Mouse (Mus musculus) lung, postnatal 14 days (tissue): ENCODE results near the gene Ccr5.
"Not testable (repeated sequence)": the region's sequence is repeated elsewhere in the genome, so short reads cannot be mapped to it uniquely, and the experiment has no call there.

Experiments
- DNase-seq: peaks from one replicate; pipeline ENCODE4 v3.0.0; 2021

Gene Ccr5

GRCm38 (mm10) chr9:124121387-124122184 is at the start of gene Ccr5:
TSS of gene Ccr5 (plus strand) at chr9:124121543.
- DNase-seq, result no peak

DNA sequence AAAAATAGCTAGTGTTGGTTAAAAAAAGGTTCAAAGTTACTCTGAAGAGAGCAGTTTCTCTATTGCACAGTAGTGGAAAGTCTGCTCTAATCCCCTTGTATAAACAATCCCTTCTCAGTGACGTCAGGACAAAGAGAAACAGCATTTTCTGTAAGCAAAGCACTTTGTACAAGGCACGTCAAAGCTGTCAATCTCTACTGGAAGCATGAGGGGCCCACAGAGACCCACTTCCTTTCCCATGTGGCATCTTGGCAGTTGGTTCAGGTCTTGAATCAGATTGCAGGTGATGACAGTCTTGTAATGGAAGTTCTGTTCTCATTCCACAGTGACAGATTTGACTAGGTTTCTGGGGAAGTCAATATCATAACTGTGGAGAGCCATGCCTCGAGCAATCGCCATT is 41.5 kb upstream of the Ccr5 start:
- DNase-seq, result no peak

GRCm38 (mm10) chr9:124080471-124080870 is 40.9 kb upstream of the Ccr5 start:
- DNase-seq, result not testable (repeated sequence)

GRCm38 (mm10) chr9:124090441-124090840 is 30.9 kb upstream of the Ccr5 start:
- DNase-seq, result no peak

DNA sequence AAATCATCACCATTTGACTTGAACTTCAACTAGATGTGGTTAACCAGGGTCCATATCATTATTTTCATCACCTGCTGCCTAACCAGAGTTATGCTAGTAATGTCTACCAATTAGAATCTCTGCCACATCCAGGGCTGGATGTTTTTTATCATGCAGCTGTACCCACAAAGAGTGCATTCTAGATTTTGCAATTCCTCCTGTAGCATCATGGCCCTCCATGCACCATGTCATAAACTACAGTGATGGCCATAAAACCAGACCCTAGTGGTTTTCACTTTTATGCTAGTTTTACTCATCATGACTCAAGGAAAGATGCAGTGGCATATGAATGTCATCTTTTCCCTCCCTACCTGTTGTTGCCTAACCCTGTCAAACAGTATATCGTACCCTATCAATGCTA is 22.2 kb upstream of the Ccr5 start:
- DNase-seq, result no peak

DNA sequence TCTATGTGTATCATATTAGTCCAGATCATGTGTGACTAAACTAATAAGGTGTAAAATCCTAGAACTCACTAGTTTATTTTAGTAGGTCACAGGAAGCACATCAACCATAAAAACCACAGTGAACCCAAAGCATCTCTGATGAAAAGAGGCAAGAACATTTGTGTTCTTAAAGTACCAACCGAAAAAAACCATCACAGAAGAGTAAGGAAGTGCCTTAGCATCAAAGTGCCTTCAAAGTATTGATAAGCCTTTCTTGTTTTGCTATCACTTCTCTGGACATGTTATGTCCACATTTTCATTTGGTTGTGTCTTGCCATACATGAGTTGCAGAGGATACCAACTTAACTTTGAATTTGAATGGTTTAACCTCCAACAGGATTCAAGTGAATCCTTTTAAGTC is 21.0 kb upstream of the Ccr5 start:
- no peak for DNase-seq

DNA sequence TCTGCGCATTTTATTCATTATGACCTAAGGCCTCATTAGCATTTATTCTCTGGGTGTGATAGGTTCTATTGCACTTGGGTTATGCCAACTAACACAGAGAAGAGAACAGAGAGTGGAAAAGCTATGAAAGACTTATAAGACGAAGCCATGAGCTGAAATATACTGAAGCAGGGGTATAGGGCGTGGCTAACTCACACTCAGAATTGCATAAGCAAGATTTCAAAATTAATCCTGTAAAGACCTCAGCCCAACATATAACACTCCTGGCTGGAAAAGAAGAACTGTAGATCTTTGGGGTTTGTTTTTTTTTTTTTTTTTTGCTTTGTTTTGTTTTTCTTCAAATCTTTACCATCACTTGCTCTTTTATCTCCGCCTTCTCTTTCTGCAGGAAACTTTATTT is 19.6 kb upstream of the Ccr5 start, which contains the start of gene Ccr2:
Gene Ccr2 (plus strand): TSS at position 228 of the 400 bp plus-strand sequence.
- no peak for DNase-seq

DNA sequence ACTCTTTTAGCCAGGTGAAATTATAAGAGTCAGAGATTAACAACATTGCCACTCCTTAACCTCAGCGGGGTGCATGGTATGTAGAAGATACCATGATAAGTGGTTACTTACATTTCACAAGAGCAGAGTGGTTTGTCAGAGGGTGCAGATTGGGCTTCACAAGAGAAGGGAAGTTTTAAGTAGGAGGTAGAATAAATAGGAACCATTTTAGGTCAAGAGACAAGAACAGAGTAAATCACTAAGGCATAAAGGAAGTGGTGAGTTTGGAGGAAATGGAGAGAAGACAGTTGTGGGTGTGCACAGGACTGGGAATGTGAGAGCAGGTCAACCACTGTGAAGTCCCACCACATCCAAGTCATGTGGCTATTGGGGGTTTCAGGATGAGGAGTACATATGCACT is 18.1 kb upstream of the Ccr5 start:
- DNase-seq, result no peak

GRCm38 (mm10) chr9:124105196-124105595 is 16.1 kb upstream of the Ccr5 start:
- no peak for DNase-seq

- no peak for DNase-seq
Observed at GRCm38 (mm10) chr9:124107232-124107631, 14.1 kb upstream of the Ccr5 start.

GRCm38 (mm10) chr9:124108356-124109127 is 12.8 kb upstream of the Ccr5 start:
- no peak for DNase-seq

DNA sequence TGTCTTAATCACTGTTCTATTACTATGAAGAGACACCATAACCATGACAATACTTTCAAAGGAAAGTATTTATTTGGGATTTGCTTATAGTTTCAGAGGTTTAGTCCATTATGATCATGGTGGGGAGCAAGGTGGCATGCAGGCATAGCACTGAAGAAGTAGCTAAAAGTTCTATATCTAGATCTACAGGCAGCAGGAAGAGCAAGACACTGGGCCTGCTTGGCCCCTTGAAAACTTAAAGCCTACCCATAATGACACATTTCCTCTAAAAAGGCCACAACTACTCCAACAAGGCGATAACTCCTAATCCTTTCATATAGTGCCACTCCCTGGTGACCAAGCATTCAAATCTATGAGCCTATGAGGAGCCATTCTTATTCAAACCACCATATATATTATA is 9.3 kb upstream of the Ccr5 start:
- DNase-seq, result no peak

GRCm38 (mm10) chr9:124112591-124113239 is 8.6 kb upstream of the Ccr5 start:
- no peak for DNase-seq

GRCm38 (mm10) chr9:124113777-124114176 is 7.6 kb upstream of the Ccr5 start:
- no peak for DNase-seq

GRCm38 (mm10) chr9:124118489-124118888 is 2.9 kb upstream of the Ccr5 start:
- peak; percentile 49 for DNase-seq

DNA sequence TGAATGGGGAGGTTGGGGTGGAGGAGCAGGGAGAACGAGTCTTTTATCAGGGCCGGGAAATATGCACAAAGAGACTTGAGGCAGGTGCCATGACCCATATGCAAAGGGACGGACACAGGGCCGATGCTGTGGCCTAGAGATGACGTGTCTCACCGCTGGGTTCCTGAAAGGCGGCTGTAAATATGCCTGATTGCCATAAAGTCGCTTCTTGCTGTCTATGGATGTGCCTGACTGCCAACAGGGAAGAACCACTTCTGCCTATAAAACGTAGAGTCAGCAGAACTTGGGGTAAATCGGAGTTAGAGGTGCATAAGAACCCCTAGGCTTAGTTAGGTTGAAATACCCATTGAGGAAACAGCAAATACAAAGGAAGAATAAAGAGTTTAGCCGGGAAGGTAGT is 4.2 kb downstream of the Ccr5 start:
- no peak for DNase-seq

GRCm38 (mm10) chr9:124126373-124126772 is 5.0 kb downstream of the Ccr5 start:
- DNase-seq, result peak; percentile 32

GRCm38 (mm10) chr9:124127412-124127811 is 6.1 kb downstream of the Ccr5 start:
- DNase-seq, result no peak

DNA sequence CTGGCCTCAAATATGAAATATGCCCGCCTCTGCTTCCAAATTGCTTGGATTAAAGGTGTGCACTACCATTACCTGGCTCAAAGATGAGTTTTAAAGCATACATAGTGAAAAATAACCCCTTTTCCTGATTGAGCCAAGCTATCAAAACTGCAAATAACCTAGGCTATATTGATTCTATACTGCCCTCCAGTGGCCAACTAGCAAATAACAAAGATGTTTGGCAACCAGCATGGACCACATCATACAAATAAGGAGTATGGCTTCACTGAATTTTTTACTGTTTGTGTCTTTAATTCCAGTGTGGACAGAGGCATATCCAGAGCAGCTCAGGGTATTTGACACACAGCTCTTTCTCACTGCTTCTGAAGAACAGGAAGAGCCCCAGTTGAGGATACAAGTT is 7.0 kb downstream of the Ccr5 start:
- DNase-seq, result peak; percentile 63

DNA sequence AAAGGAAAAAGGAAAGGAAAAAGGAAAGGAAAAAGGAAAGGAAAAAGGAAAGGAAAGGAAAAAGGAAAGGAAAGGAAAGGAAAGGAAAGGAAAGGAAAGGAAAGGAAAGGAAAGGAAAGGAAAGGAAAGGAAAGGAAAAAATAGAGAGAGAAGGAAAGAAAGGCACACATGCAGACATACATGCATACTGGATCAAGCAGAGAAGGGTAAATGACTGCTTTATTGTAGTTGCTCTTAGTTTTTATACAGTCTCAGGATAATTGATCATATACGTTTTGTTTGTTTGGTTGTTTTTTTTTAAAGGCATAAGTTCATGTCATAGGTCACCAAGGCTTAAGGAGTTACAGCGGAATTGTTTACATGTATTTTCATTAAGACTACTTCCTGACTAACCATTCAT is 11.6 kb downstream of the Ccr5 start:
- not testable (repeated sequence) for DNase-seq

GRCm38 (mm10) chr9:124134919-124135318 is 13.6 kb downstream of the Ccr5 start:
- peak; percentile 38 for DNase-seq

- DNase-seq, result no peak
Observed at GRCm38 (mm10) chr9:124137619-124138018, 16.3 kb downstream of the Ccr5 start.

GRCm38 (mm10) chr9:124138055-124138775 is 16.9 kb downstream of the Ccr5 start:
- DNase-seq, result no peak
